Mouse (Mus musculus) kidney, postnatal 36 days (tissue): ENCODE results near the gene Igtp.

Experiments used
- DNase-seq, 2 experiments: peaks; one replicate each; pipeline ENCODE4 v3.0.0; 2021 to 2022; ENCODE audit warnings: mixed read lengths in 2 of 2

The Igtp gene

DNA sequence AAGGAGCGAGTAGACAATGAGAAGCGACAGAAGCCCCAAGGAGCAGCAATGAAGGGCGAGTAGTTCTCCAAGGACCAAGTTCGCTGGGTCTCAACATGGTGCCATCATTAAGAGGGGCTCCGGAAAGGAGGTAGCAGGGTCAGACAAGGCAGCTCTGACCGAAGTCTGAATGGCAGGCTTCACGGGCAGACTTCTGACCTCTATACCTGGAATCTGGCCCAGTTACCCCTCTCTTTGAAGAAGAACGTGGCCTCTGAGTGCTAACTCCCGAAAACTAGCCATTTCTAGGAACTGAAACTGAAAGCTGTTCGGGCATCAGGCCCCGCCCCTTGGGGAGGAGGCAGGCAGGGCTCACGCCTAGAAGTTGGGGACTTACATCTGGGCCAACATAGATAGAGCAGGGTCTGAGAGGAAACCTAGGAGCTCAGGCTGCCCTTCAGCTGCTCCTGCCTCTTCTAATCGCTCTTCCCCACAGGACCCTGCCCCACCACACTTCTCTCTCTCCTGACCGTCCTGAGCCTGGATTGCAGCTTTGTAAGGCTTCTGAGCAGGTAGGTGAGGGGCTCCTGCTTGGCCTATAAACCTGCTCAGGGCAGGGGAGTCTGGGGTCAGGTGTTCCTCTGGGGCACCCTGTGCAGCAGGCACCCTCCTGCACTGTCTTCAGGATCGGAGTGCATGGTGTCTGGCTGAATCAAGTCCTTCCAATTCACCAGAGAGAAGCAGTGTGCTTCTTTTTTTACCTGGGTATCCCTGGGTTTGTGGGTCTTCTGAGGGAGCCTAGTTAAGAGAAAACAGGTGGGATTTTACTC is at the start of gene Igtp, which contains the start of gene Irgm2:
Gene Igtp (plus strand): TSS at position 328 of the 809 bp plus-strand sequence.
Gene Irgm2 (plus strand): TSS at position 390 of the 809 bp plus-strand sequence.
- DNase-seq = peak; percentile 87 to 93

DNA sequence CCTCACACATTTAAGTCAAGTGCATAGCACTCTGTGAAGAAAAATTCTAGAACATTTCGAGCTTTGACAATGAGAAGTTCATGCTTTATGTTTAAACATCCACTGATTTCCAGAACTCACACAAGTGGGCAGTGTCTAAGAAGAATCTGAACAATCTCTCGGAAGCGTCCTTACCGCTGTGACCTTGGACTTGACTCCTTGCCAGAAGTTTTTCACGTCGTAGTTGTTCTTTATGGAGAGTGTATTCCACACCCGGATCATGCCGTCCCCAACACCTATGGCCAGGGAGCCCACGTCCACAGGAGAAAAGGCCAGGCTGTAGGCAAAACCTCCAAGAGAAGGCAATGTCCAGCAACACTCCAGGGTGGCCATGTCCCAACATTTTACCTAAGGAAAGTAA is 43.9 kb upstream of the Igtp start:
- DNase-seq = no peak

DNA sequence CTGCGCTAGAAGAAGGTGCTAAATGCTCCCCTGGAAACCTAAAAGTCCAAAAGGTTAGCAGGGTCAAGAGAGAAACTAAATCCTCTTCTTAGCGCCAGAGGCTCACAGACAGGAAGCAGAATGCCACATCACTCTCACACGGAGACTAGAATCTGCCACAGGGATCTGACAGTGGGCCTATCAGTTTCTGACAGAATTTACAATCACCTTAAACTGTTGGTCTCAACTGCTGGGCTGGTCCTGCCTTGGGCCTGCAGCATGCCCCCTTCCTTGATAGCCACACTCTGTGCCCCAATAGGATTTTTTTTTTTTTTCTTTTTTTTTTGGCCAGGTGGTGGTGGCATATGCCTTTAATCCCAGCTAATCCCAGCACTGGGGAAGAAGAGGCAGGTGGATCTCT is 42.5 kb upstream of the Igtp start:
- DNase-seq = no peak

DNA sequence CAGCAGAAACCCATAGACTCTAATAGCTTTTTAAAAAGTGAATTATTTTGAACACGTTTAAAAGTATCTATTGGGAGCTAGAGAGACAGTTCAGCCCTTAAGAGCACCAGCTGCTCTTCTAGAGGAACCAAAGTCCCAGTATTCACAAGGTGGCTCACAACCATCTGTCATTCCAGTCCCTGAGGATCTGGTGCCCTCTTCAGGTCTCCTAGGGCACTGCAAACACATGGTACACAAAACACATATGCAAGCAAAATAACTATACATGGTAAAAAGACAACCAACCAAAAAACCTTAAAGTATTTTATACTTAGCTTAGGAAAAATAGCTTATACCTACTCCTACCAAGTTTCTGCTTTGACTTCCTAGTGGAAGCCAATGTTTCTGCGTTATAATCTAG is 34.3 kb upstream of the Igtp start:
- peak in 1 of 2 experiments; percentile 20 for DNase-seq

DNA sequence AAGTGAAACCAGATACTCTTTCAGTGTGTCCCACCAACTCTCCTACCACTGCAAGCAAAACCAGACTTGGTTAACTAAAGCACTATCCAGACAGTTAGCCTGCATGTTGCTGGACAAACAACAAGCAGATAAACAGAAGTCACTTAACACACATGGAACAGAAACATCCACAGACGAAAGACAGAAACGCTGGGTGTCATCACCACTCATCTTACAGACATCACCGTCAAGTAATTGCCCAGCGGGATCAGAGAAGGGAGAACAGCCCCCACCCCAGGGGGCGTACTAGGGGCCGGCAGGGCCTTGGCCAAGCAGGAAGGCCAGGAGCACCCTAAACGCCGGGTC is 31.6 kb upstream of the Igtp start:
- DNase-seq = no peak

DNA sequence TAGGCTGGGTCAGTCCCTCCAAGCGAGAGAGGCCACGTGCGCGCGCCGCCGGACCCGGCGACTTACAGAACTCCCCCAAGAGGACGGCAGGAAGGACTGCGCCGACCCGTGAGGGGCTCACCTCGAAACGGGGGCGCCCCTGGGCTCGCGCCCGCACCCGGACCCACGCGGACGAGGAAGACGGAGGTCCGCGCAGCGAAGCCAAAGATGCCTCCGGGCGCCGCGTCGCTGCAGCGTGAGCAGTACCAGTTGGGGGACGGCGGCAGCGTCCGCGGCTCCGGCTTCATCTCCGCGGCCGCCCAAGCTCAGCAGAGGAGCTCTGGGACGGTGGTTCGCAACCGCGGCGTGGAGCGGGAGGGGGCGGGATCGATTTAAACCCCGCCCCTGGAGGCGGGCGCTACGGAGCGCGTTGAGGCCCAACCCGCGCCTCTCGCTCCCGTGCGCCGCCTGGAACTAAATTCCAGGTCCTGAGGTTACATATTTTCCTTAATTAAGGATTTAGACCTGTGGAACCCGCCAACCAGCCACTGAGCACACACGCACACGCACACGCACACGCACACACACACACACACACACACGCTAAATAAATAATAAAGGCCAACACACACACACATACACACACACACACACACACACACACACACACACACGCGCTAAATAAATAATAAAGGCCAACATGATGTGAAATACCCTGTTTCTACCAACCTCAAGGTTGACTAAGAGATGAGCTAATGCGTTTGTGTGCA is 31.0 kb upstream of the Igtp start, which contains the start of gene Gemin5:
Gene Gemin5 (minus strand): TSS at position 373 of the 749 bp plus-strand sequence.
- peak; percentile 80 to 91 for DNase-seq

DNA sequence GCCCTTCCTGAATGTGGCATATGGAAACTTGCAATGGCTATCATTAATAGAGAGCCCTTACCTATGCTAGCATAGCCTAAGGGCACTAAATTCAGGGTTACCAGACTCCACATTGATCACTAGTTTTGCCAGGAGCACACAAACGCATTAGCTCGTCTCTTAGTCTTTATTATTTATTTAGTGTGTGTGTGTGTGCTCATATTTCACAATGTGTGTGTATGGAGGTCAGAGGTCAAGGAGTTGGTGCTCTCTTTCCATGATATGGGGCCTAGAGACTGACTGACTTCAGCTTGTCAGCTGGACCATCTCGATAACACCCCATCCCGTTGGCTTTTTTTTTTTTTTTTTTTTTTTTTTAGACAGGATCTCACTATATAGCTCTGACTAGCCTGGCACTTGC is 29.7 kb upstream of the Igtp start:
- no peak for DNase-seq

DNA sequence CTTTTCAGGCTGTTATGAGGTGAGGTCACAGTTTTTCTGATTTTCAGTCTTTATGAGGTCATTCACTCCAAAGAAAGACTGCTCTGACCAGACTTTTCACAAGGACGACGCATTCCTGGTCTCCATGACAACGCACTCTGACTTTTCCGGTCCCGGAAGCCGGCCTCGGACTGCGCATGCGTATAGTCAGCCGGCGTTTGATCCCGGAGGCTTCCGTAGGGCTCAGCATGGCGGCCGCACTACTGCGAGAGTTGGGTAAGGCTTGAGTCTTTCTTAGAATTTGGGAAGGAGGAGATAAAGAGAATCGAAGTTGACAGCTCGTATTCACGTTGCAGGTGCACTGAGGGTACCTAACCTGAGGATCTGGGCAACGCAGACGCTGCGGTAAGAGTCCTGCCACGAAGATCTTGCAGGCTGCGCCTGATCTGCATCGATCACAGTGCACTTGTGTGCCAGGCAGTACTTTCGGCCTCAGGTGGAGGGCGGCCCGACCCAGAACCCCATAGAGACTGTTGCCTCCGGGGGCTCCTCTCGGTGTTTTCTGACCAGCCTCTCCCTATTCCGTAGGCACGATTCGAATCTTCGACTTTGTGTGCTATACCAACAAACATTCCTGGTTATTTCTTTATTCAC is 27.8 kb upstream of the Igtp start, which contains the start of gene Mrpl22:
Gene Mrpl22 (plus strand): TSS at position 203 of the 633 bp plus-strand sequence.
- peak; percentile 98 to 99 for DNase-seq

DNA sequence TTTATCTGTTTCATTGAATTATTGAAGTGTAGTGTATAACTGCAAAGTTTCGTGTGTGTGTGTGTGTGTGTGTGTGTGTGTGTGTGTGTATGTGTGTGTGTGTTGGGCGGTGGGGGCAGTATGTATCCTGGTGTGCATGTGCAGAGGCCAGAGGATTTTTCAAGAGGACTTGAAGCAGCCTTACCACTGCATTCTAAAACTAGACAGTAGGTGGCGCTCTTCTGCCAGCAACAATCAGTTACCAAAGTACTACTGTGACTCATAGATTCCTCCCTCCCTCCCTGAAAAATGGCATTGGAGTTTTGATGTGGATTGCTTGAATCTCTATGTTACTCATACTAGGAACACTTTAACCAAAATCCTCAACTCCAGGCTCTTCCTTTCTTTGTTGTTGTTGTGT is 19.8 kb upstream of the Igtp start:
- peak; percentile 85 to 87 for DNase-seq

DNA sequence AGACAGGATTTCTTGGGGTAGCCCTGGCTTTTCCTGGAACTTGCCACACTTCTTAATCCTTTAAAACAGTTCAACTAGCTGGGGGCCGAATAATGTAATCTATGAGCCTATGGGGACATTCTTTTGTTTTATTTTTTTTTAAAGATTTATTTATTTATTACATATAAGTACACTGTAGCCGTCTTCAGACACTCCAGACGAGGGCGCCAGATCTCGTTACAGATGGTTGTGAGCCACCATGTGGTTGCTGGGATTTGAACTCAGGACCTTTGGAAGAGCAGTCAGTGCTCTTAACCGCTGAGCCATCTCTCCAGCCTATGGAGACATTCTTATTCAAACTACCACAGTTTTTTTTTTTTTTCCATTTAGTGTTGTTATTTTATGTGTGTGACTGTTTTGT is 19.4 kb upstream of the Igtp start:
- DNase-seq = peak in 1 of 2 experiments; percentile 30

DNA sequence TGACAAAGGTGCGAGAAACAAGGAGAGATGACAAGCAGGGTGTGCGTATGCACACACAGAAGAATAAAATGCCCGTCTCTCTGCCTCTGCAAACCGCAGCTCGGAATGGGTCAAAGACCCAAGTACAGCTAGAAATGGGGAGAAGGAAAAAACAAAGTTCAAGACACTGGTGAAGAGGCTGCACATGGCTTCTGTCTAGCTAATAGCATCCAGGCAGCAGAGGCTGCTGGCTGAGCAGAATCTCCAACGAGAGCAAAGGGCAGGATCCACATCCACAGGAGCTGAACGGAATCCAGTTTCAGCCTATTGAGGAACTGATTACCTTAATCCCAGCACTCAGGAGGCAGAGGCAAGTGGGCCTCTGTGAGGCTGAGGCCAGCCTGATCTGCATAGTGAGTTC is 18.6 kb upstream of the Igtp start:
- DNase-seq = peak; percentile 54 to 67

DNA sequence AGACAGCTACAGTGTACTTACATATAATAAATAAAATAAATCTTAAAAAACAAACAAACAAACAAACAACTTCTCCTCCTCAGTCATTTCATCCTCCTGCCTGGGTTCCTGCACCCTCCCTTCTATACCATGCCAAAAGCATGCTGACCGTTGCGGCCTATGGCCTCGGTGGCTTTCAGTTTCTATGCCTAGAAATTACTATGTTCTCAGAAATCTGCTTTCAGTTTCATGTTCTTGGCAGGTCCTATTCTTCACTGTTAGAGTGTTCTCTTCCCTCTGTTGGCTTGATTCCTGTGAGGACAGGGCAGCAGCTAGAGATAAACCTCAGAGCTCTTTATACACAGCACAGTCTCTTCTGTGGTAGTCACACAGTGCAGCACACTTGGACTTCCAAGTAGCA is 15.8 kb upstream of the Igtp start:
- no peak for DNase-seq

DNA sequence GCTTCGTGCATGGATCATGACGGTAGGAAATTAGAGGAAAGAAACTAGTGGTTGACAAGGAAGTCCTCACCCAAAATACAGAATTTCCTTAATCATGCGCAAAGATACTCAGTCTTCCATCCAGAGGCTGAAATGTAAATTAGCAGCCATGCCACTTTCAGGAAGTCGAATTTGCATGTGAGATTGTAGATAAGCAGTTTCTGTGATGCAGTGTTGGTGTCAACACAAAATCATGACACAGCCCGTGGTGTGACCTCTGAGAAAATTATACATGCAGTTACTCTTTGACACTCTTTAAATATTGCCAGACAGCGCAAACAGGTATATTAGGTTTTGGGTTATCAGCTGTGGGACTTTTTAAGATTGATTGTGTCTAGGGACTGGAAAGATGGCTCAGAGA is 9.7 kb upstream of the Igtp start:
- DNase-seq = no peak

DNA sequence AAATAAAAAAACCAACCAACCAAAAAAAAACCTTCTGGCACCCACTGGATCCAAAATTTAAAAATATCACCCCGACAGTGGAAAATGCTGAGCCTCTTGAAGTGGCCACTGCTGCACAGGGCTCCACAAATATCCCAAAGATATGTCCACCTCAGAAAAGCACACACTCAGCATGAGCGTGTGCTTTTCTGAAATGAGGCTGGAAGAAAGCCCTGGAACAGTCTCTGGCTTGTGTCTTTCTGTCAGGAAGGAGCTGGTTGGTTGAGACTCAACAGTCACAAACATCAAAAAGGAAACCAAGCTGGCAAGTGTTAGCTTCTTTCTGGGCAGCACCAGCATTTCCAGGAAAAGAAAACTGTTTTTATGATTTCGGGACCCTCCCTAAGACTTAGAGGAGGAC is 6.0 kb upstream of the Igtp start:
- DNase-seq = no peak

DNA sequence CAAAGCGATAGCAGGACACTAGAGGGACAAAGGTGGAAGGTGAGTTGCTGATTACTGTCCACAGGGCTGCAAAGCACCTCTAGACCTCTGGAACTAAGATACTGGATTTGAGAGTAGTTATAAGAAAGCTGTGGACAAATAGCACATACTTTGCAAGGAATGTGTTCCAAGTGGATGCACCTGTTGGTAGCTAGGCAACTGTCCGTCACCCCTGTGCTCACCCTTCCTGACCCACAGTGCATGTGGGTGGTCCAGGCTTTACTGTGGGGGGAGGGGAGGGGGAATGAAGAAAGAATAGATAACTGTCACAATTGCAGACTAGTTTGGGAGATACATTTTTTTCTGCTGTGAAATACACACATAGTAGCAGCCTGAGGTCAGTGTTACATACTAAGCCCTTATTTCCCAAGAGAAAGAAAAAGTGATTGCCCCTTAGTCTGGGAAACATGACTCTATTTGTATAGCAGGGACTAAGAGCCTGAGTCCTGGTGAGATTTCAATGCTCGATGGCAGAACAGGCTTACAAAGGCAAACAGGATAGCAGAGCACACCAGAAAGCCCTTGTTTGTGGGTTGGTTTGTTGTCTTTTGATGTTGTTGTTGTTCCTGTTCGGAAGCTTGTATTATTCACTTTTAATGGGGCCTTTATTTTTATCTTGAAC is 5.4 kb upstream of the Igtp start:
- no peak for DNase-seq

DNA sequence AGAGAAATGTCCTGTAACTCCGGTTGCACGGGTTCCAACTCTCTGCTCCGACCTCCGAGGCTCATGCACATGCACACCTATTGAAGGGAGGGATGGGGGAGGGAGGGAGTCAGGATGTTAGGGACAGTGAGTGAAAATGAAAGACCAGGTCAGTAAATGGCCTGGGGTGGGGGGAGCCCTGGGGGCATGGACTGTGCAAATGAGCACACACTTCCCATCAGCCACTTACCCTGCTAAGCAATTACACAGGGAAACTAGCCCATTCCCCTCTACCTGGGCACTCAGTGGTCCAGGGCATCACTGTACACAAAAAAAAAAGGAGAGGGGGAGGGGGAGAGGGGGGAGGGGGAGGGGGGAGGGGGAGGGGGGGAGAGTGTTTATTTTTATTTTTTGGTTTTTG is 693 bp upstream of the Igtp start:
- no peak for DNase-seq

DNA sequence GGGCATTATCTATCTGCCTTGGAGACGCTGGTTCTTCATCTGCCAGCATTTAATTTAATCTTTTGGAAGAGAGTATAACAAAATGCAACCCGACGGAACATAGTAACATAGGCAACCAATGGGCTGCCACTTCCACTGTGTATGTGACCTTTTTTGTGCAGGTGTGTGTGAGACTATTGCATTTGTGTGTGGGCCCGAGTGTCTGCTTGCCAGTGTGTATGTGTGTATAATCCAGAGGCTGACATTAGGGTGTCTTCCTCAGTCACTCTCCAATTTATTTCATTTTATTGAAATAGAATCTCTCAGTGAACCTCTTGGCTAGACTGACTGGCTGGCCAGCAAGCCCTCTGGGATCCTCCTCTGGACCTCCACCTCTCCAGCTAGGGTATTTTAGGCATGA is 870 bp downstream of the Igtp start:
- DNase-seq = no peak

DNA sequence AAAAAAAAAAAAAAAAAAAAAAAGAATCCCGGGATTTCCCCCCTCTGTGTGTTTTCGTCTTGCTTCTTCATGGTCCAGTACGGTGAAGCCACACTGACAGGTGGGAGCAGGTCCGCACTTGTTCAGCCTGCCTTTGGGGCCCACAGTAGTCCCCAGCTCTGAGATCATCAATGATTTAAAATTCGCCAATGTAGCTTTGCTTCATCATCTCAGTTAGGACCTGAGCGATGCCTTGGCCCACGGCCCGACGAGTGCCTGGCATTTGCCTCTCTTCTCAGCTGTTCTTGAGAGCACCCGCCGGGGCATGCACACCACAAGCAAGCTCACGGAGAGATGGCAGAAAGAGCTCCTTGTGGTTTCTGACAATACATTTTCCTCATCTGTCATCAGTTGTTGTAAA is 1.7 kb downstream of the Igtp start:
- no peak for DNase-seq

DNA sequence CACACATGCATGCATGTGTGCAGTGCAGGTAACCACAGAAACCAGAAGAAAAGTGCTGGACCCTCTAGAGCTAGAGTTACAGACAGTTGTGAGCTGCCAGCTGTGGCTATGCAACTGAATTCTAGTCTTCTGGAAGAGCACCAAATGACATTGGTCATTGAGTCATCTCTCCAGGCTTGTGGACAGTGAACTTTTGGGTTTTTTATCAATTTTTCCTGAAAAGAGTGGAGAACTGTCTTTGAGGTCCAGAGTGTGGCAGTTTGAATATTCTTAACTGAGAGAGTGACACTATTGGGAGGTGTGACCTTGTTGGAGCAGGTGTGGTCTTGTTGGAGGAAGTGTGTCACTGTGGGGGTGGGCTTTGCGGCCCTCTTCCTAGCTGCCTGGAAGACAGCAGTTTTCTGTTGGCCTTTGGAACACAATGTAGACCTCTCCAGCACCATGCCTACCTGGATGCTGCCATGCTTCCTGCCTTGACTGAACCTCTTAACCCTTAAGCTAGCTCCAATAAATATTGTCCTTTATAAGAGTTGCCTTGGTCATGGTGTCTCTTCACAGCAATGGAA is 11.0 kb downstream of the Igtp start:
- no peak for DNase-seq

DNA sequence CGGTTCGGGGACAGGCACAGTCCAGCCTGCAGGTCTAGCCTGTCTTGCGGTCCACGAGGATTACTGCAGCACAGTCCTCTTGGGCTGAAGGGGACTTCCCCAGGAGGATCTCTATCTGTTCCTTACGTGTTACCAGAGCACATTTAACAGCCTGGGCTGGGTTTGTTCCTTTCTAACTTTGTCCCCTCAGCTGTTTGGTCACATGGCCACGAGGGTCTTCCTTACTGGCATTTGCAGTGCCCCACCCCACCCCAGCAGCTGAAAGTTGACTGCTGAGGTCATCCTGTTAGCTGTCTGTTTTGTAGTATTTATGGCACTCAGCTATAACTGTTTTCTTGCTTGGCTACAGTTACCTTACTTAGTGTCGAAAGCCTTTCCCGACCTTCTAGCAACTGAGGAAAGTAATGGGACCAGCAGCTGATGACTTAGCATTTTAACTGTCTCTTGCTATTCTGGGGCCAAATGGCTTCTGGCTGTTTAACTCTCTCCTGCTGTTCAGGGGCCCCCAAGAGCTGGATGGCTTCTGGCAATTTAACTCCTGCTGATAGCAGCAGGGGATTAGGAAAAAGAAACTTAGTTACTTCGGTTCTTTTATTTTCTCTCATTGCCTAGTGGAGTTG is 11.8 kb downstream of the Igtp start:
- no peak for DNase-seq

DNA sequence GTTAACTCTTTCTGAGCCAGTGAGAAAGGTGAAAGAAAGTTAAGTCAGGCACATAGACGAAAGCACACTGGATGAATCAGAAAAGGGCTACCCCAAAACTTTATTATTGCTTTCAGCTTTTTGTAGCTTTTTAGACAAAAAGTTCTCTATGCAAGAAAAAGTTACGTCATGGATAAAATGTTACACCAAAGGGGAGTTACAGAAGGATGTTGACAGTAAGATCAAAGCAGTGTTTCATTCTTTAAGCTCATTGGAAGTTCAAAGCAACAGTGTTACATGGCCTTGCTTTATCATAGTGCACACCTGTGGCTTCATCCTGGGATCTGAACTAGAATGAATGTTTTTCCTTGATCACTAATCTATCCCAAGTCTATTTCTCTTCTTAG is 12.3 kb downstream of the Igtp start:
- DNase-seq = no peak

DNA sequence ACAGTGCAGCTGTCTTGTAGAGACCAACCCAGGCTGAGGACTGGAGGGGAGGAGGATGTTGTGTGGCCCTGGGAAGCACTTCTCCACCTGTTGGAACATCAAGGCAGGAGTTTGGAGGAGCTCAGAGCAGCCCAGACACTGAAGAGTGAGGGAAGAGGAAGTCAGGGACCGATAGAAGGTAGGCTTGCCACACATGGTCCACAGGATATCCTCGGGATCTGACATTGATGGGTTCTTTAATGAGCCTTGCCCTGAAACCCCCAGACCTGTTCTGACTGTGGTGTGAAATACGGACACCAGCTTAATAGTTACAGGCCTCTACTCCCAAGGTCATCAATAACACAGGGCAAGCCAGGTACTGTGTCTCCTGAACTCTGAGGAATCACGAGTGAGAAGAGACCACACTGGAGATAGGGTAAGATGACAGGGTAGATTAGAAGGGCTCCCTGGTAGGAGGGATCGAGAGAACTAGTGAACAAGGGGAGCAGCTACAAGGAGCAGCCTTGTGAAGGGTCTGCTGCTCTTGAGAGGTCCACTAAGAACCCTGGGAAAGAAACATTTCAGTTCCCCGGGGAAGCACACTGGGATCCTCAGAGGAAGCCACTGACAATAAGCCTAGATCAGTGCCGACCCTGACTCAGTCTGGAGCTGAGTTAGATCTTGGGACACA is 14.5 kb downstream of the Igtp start:
- no peak for DNase-seq
